9 mouse cellular contexts compared by ENCODE assay signal in genomic region chr1:20995331-20995986, GRCm38 (mm10). TPM values are rescaled to one million over a fixed set of nuclear protein-coding genes. Genes with fewer than 3 reads are reported as not detected.
A peak's percentile ranks its signal among the peaks of the same experiment; 100 is the strongest.
DNase-seq lines count a peak whose midpoint lies in the region; ATAC-seq and TF ChIP-seq lines count a peak whose summit lies in the region.
"Had no signal": no experiment of that assay in that cellular context is flagged by ENCODE, and none has a peak within 500 bp of the region (broad histone marks: within the 10 kb centered on the region; RNA-seq: fewer than 3 reads in every experiment).

No protein-coding gene starts in this region.

- H3K4me2 ChIP-seq in heart, embryonic 11.5 days, result no peak overlapping the region
- no peak overlapping the region for H3K4me2 ChIP-seq in stomach, postnatal 0 days (replicated peaks; ENCODE audit: low read depth)

- POLR2A ChIA-PET in Patski (lab: Charles Lee), result interaction anchor here (0.7 to 1.3 kb wide), 2 partner anchors 13 to 71 kb away, joined by 3 to 7 read pairs; no protein-coding TSS in a partner anchor

- CTCF ChIA-PET in Patski (lab: Charles Lee), result interaction anchor here (1.0 kb wide), 2 partner anchors 17 to 47 kb away, joined by 3 to 4 read pairs; no protein-coding TSS in a partner anchor

- no peak for TF ChIP-seq CTCF in Patski (IDR thresholded peaks at IDR 0.05)
- no peak for TF ChIP-seq CTCF in stomach, postnatal 0 days (IDR thresholded peaks at IDR 0.05; ENCODE audit: low read depth)
- TF ChIP-seq CTCF in layer of hippocampus, adult 2 months (conservative IDR thresholded peaks at IDR 0.05), result no peak

- H3K27me3 ChIP-seq in heart, embryonic 11.5 days (ENCODE audit: control insufficient read depth, insufficient read depth, low read length), result no peaks in the 10 kb centered on the region
- no peaks in the 10 kb centered on the region for H3K27me3 ChIP-seq in Patski
- H3K27me3 ChIP-seq in stomach, postnatal 0 days (ENCODE audit: control insufficient read depth, insufficient read depth, low read length), result no peaks in the 10 kb centered on the region

- DNase-seq in heart, adult 8-10 months (ENCODE audit: low spot score), result peak; percentile 28
- DNase-seq in Patski (ENCODE audit: low read depth, low spot score), result peak; percentile 79
- DNase-seq in heart, adult 9 months (ENCODE audit: low spot score in 2 of 2), result peak; percentile 41 to 57
- DNase-seq in stomach, postnatal 0 days (ENCODE audit: low spot score), result no peak
- DNase-seq in right cerebral cortex, postnatal 36 days (ENCODE audit: low spot score in 2 of 2), result no peak
- no peak for DNase-seq in layer of hippocampus, adult 2 months (ENCODE audit: low spot score in 2 of 2)

- no peaks in the 10 kb centered on the region for H3K36me3 ChIP-seq in heart, embryonic 11.5 days (ENCODE audit: control insufficient read depth, insufficient read depth, low read length)
- H3K36me3 ChIP-seq in stomach, postnatal 0 days (ENCODE audit: control insufficient read depth, insufficient read depth, low read length), result no peaks in the 10 kb centered on the region

- no peak overlapping the region for H3K27ac ChIP-seq in heart, embryonic 11.5 days (ENCODE audit: low read depth, low read length)
- H3K27ac ChIP-seq in stomach, postnatal 0 days (replicated peaks), result no peak overlapping the region
- no peak overlapping the region for H3K27ac ChIP-seq in layer of hippocampus, adult 2 months
- H3K27ac ChIP-seq: macrophage had no signal

- peaks cover 24% of the 10 kb centered on the region for H3K4me1 ChIP-seq in heart, embryonic 11.5 days (ENCODE audit: control insufficient read depth, insufficient read depth, low read length)
- H3K4me1 ChIP-seq in stomach, postnatal 0 days (replicated peaks; ENCODE audit: control insufficient read depth, insufficient read depth), result no peaks in the 10 kb centered on the region

- 50% methylated on average over 7 of the region's 7 CpGs for WGBS in heart, embryonic 11.5 days (ENCODE audit: insufficient replicate concordance)
- 70% methylated on average over 7 of the region's 7 CpGs for WGBS in stomach, postnatal 0 days

- H3K4me3 ChIP-seq in heart, embryonic 11.5 days (ENCODE audit: low read depth, low read length), result no peak overlapping the region
- no peak overlapping the region for H3K4me3 ChIP-seq in stomach, postnatal 0 days (ENCODE audit: low read depth, low read length)
- no peak overlapping the region for H3K4me3 ChIP-seq in layer of hippocampus, adult 2 months

- in situ Hi-C loops in Patski (cut with MboI; ENCODE audit: low pct_unique_long_range_greater_than_20kb), result no loop called here

- no peak for TF ChIP-seq EP300 in stomach, postnatal 0 days (optimal IDR thresholded peaks at IDR 0.05)

- no peak overlapping the region for H3K9ac ChIP-seq in heart, embryonic 11.5 days (ENCODE audit: low read depth, low read length)
- no peak overlapping the region for H3K9ac ChIP-seq in stomach, postnatal 0 days (ENCODE audit: low read length)

- ATAC-seq in heart, embryonic 11.5 days (replicated peaks; ENCODE audit: insufficient number of reproducible peaks, low FRiP score, low TSS enrichment), result no peak
- peak; percentile 50 for ATAC-seq in Patski
- peak; percentile 84 for ATAC-seq in megakaryocyte-erythroid progenitor cell, adult 5-6 weeks (replicated peaks; ENCODE audit: low FRiP score, low TSS enrichment, poor library complexity, severe bottlenecking)
- no peak for ATAC-seq in stomach, postnatal 0 days (ENCODE audit: low FRiP score, low TSS enrichment)

- H3K9me3 ChIP-seq in heart, embryonic 11.5 days (replicated peaks; ENCODE audit: control insufficient read depth, low read length), result no peaks in the 10 kb centered on the region
- H3K9me3 ChIP-seq in stomach, postnatal 0 days (ENCODE audit: control insufficient read depth, low read length), result no peaks in the 10 kb centered on the region

RNA-seq across cellular contexts. Expression of gene Efhc1, which starts 44.0 kb away (rescaled TPM):
- total RNA-seq in heart, adult 8-10 months (2022), result under 1 TPM; 0.27 to 0.87 (median 0.50) TPM
- 0.66 and 1.3 TPM in 2 replicates for polyA plus RNA-seq in heart, embryonic 11.5 days (2014; fragmentation: Nextera tagmentation; extraction: Ambion mirVana)
- polyA plus RNA-seq in Patski (2021), result 6.1 TPM
- not detected in 2 replicates for total RNA-seq in megakaryocyte-erythroid progenitor cell, adult 5-6 weeks (2014; fragmentation: Nextera tagmentation)
- not detected in 2 replicates for total RNA-seq in megakaryocyte-erythroid progenitor cell, adult 5-6 weeks (2017)
- 1.5 and 1.7 TPM in 2 replicates for polyA plus RNA-seq in stomach, postnatal 0 days (2015; fragmentation: Nextera tagmentation; extraction: Ambion mirVana)
- 1 to 10 TPM; 2.0 to 2.1 TPM for total RNA-seq in layer of hippocampus, adult 2 months (2021)

Comparison
In these comparisons a context has a peak if more than half of its experiments do, and no peak if none do; other contexts are left out.
1. DNase-seq: peak in heart, adult 8-10 months (single experiment), Patski (single experiment) and heart, adult 9 months (2 of 2); none in stomach, postnatal 0 days (single experiment), right cerebral cortex, postnatal 36 days (0 of 2) and layer of hippocampus, adult 2 months (0 of 2).
2. ATAC-seq: peak in Patski (single experiment) and megakaryocyte-erythroid progenitor cell, adult 5-6 weeks (single experiment); none in heart, embryonic 11.5 days (single experiment) and stomach, postnatal 0 days (single experiment).